19 mouse cellular contexts compared by ENCODE assay signal in the genomic region with DNA sequence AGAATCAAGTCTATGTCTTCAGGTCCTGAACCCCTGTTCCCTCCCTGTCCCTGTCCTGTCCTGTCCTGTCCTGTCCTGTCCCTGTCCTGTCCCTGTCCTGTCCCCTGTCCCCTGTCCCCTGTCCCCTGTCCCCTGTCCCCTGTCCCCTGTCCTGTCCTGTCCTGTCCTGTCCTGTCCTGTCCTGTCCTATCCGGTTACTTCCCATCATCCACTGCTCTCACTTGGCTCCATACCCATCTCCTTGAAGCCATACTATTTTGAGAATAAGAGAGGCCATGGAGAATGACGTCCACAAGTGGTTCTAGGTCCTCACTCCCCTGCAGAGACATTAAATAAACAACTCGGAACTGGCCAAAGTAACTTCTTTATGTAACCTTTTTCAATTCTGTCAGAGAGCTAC. TPM values are rescaled to one million over a fixed set of nuclear protein-coding genes. Genes with fewer than 3 reads are reported as not detected.
"Had no signal": no experiment of that assay in that cellular context is flagged by ENCODE, and none has a peak within 500 bp of the region (broad histone marks: within the 10 kb centered on the region; RNA-seq: fewer than 3 reads in every experiment).

No protein-coding gene starts in this region.

- H3K4me3 ChIP-seq: midbrain, embryonic 10.5 days; midbrain, embryonic 12.5 days; myocyte; neural tube, embryonic 13.5 days; neural tube, embryonic 15.5 days had no signal

- H3K27ac ChIP-seq: midbrain, embryonic 10.5 days; midbrain, embryonic 12.5 days; neural tube, embryonic 13.5 days; neural tube, embryonic 15.5 days had no signal

- H3K9ac ChIP-seq: lung, embryonic 14.5 days; midbrain, embryonic 12.5 days; neural tube, embryonic 13.5 days; neural tube, embryonic 15.5 days had no signal

- H3K36me3 ChIP-seq: midbrain, embryonic 10.5 days; midbrain, embryonic 12.5 days; neural tube, embryonic 13.5 days; neural tube, embryonic 15.5 days had no signal

- ATAC-seq: midbrain, embryonic 16.5 days had no signal

- H3K9me3 ChIP-seq: midbrain, embryonic 10.5 days; midbrain, embryonic 12.5 days; neural tube, embryonic 13.5 days; neural tube, embryonic 15.5 days had no signal

- DNase-seq: lung, embryonic 14.5 days; lung, postnatal 4 days; midbrain, embryonic 14.5 days; retina, postnatal 1 day; right cerebral cortex, adult 18-20 months; right cerebral cortex, postnatal 25 days; right cerebral cortex, postnatal 4 days; spleen, adult 18-20 months; thymus, adult 18-20 months; thymus, postnatal 14 days; thymus, postnatal 36 days had no signal

- H3K27me3 ChIP-seq: midbrain, embryonic 12.5 days; neural tube, embryonic 13.5 days; neural tube, embryonic 15.5 days had no signal

- H3K4me2 ChIP-seq: lung, embryonic 14.5 days; midbrain, embryonic 12.5 days; neural tube, embryonic 13.5 days; neural tube, embryonic 15.5 days had no signal

- H3K4me1 ChIP-seq: midbrain, embryonic 10.5 days; midbrain, embryonic 12.5 days; neural tube, embryonic 13.5 days; neural tube, embryonic 15.5 days had no signal

RNA-seq across cellular contexts. Expression of a gene that starts 10.7 kb away (rescaled TPM):
- total RNA-seq: megakaryocyte, adult 5-6 weeks; megakaryocyte-erythroid progenitor cell, adult 5-6 weeks had no signal
